Mouse (Mus musculus) heart, postnatal 0 days (tissue): ENCODE data around the gene Adcy1. TPM values are rescaled to one million over a fixed set of nuclear protein-coding genes. Genes with fewer than 3 reads are reported as not detected.

Experiments used
- ATAC-seq: fragments of 200-750 bp; cut with Nextera tagmentation; 2 replicates; pipeline ENCODE4 v1.8.0; 2017; ENCODE audit warnings: low read depth, moderate number of reproducible peaks, moderate library complexity; ENCODE audit not compliant: insufficient read depth
- DNase-seq: peaks from one replicate; pipeline ENCODE4 v3.0.0-alpha.2; 2016; ENCODE audit warnings: low spot score
- H3K27ac ChIP-seq: fragments of 300-500 bp; sonication (generic); 2 replicates; pipeline ENCODE4 v1.5.1; 2014; ENCODE audit warnings: low read depth, mild to moderate bottlenecking
- H3K27me3 ChIP-seq: fragments of 300-500 bp; sonication (generic); 2 replicates; pipeline ENCODE4 v1.6.1; 2014; ENCODE audit warnings: low read length, mixed read lengths; ENCODE audit not compliant: control insufficient read depth, insufficient read depth
- H3K36me3 ChIP-seq: fragments of 300-500 bp; sonication (generic); replicated peaks from 2 replicates; pipeline ENCODE4 v1.6.1; 2014; ENCODE audit warnings: low read length, mixed read lengths; ENCODE audit not compliant: control insufficient read depth, insufficient read depth
- H3K4me1 ChIP-seq: fragments of 300-500 bp; sonication (generic); 2 replicates; pipeline ENCODE4 v1.6.1; 2014; ENCODE audit warnings: antibody characterized with exemption; ENCODE audit not compliant: control insufficient read depth, insufficient read depth
- H3K4me2 ChIP-seq: fragments of 300-500 bp; sonication (generic); 2 replicates; pipeline ENCODE4 v1.6.1; 2014; ENCODE audit warnings: low read depth, mild to moderate bottlenecking, low read length, moderate library complexity
- H3K4me3 ChIP-seq: fragments of 300-500 bp; sonication (generic); 2 replicates; pipeline ENCODE4 v1.5.1; 2014; ENCODE audit warnings: low read depth, low read length
- H3K9ac ChIP-seq: fragments of 300-500 bp; sonication (generic); replicated peaks from 2 replicates; pipeline ENCODE4 v1.6.1; 2014; ENCODE audit warnings: low read depth, low read length, mixed read lengths
- H3K9me3 ChIP-seq: fragments of 300-500 bp; sonication (generic); replicated peaks from 2 replicates; pipeline ENCODE4 v1.6.1; 2016; ENCODE audit warnings: low read length; ENCODE audit not compliant: control insufficient read depth
- CTCF ChIP-seq: IDR thresholded peaks from 2 replicates; pipeline ENCODE4 v1.5.1; 2016; ENCODE audit warnings: antibody characterized with exemption, control low read depth, low read depth
- EP300 ChIP-seq: IDR thresholded peaks from 2 replicates; pipeline ENCODE4 v1.6.1; 2016; ENCODE audit warnings: antibody characterized with exemption, low read depth
- WGBS: fragments of 180-500 bp; shearing (Covaris S2); extraction: QIAGEN DNeasy Blood & Tissue Kit; methylation state at CpG from one replicate; pipeline ENCODE4 v1.1.7; 2014; 5-methylcytosine and 5-hydroxymethylcytosine counted together
- polyA plus RNA-seq: library from polyadenylated mRNA; unstranded; fragments of >200 nt; fragmentation: Nextera tagmentation; extraction: Ambion mirVana; gene quantifications from 2 replicates; pipeline ENCODE4 v1.2.1, GENCODE M21; 2015
- total RNA-seq: library from RNA; depleted of rRNA; stranded (reverse); fragments of >200 nt; gene quantifications from 2 replicates; pipeline ENCODE4 v1.2.3, GENCODE M21; 2014; ENCODE audit warnings: low replicate concordance

Adcy1 gene
- total and polyA plus RNA-seq, 2 experiments from 2014 or later = 0.22 to 2.9 TPM

- no peak for TF ChIP-seq EP300
- Histone ChIP-seq H3K27ac (no peak overlapping the region), H3K9ac (no peak overlapping the region), H3K4me1 (no peaks in the 10 kb centered on the region; the same call in 1 of the 2 replicates), H3K27me3 (no peaks in the 10 kb centered on the region), H3K4me2 (no peak overlapping the region), H3K36me3 (no peaks in the 10 kb centered on the region), H3K4me3 (no peak overlapping the region), H3K9me3 (no peaks in the 10 kb centered on the region)
- 85% methylated on average over 1 of the region's 1 CpGs for WGBS
- ATAC-seq (no peak), DNase-seq (no peak)
Observed at GRCm38 (mm10) chr11:7083911-7084310, 20.6 kb downstream of the Adcy1 start.

GRCm38 (mm10) chr11:7085184-7085583, 21.9 kb downstream of the Adcy1 start:
- no peak overlapping the region for H3K4me3 ChIP-seq
- 78% methylated on average over 5 of the region's 5 CpGs for WGBS
- DNase-seq (no peak), ATAC-seq (no peak)
- H3K4me2 ChIP-seq = no peak overlapping the region
- no peaks in the 10 kb centered on the region for H3K27me3 ChIP-seq
- H3K9me3 ChIP-seq = no peaks in the 10 kb centered on the region
- TF ChIP-seq EP300 (no peak), CTCF (no peak)
- H3K9ac ChIP-seq = no peak overlapping the region
- no peaks in the 10 kb centered on the region; the same call in 1 of the 2 replicates for H3K4me1 ChIP-seq
- no peak overlapping the region for H3K27ac ChIP-seq
- no peaks in the 10 kb centered on the region for H3K36me3 ChIP-seq

GRCm38 (mm10) chr11:7091120-7091519, 27.8 kb downstream of the Adcy1 start:
- H3K9me3 ChIP-seq = peaks cover 6% of the 10 kb centered on the region; the same call in 1 of the 2 replicates
- WGBS = 90% methylated on average over 5 of the region's 5 CpGs
- H3K27me3 ChIP-seq = no peaks in the 10 kb centered on the region
- ATAC-seq (no peak), DNase-seq (no peak)
- no peaks in the 10 kb centered on the region for H3K36me3 ChIP-seq
- no peak overlapping the region for H3K9ac ChIP-seq
- no peak overlapping the region for H3K27ac ChIP-seq
- no peaks in the 10 kb centered on the region; the same call in 1 of the 2 replicates for H3K4me1 ChIP-seq
- no peak for TF ChIP-seq EP300
- no peak for TF ChIP-seq CTCF
- no peak overlapping the region for H3K4me3 ChIP-seq
- H3K4me2 ChIP-seq = no peak overlapping the region

GRCm38 (mm10) chr11:7094844-7095243, 31.6 kb downstream of the Adcy1 start:
- Histone ChIP-seq H3K9ac (no peak overlapping the region), H3K4me3 (no peak overlapping the region), H3K36me3 (no peaks in the 10 kb centered on the region), H3K27me3 (no peaks in the 10 kb centered on the region), H3K27ac (no peak overlapping the region), H3K4me2 (no peak overlapping the region), H3K9me3 (peaks cover 6% of the 10 kb centered on the region; the same call in 1 of the 2 replicates), H3K4me1 (no peaks in the 10 kb centered on the region)
- ATAC-seq = no peak
- 94% methylated on average over 6 of the region's 6 CpGs for WGBS
- DNase-seq = no peak
- TF ChIP-seq EP300 (no peak), CTCF (no peak)

GRCm38 (mm10) chr11:7101674-7102073, 38.4 kb downstream of the Adcy1 start:
- DNase-seq = no peak
- 71% methylated on average over 6 of the region's 6 CpGs for WGBS
- H3K4me1 ChIP-seq = no peaks in the 10 kb centered on the region
- no peaks in the 10 kb centered on the region for H3K36me3 ChIP-seq
- no peaks in the 10 kb centered on the region for H3K27me3 ChIP-seq
- H3K4me3 ChIP-seq = no peak overlapping the region
- H3K4me2 ChIP-seq = no peak overlapping the region
- no peak for TF ChIP-seq CTCF
- TF ChIP-seq EP300 = no peak
- H3K27ac ChIP-seq = no peak overlapping the region
- H3K9me3 ChIP-seq = no peaks in the 10 kb centered on the region
- no peak overlapping the region for H3K9ac ChIP-seq
- no peak for ATAC-seq

GRCm38 (mm10) chr11:7102256-7103194, 39.2 kb downstream of the Adcy1 start:
- no peak overlapping the region for H3K27ac ChIP-seq

More at GRCm38 (mm10) chr11:7102256-7103194, 39.2 kb downstream of the Adcy1 start:
- no peak overlapping the region for H3K9ac ChIP-seq
- WGBS = 71% methylated on average over 14 of the region's 14 CpGs
- H3K9me3 ChIP-seq = no peaks in the 10 kb centered on the region
- no peak overlapping the region for H3K4me2 ChIP-seq
- H3K4me1 ChIP-seq = no peaks in the 10 kb centered on the region
- no peaks in the 10 kb centered on the region for H3K27me3 ChIP-seq
- H3K36me3 ChIP-seq = no peaks in the 10 kb centered on the region
- DNase-seq = no peak
- H3K4me3 ChIP-seq = no peak overlapping the region
- no peak for TF ChIP-seq EP300
- no peak for TF ChIP-seq CTCF
- no peak for ATAC-seq
